Mouse (Mus musculus) liver, embryonic 14.5 days (tissue): ENCODE measurements around the gene Syt1.

Source experiments
- CTCF ChIP-seq: IDR thresholded peaks from 2 replicates; pipeline ENCODE4 v1.5.1; 2016; ENCODE audit warnings: antibody characterized with exemption, low read depth, control low read depth
- EP300 ChIP-seq: IDR thresholded peaks from 2 replicates; pipeline ENCODE4 v1.6.1; 2016; ENCODE audit warnings: antibody characterized with exemption, low read depth

GRCm38 (mm10) chr10:108558812-108559606, 451.8 kb downstream of the Syt1 start:
- TF ChIP-seq CTCF (no peak), EP300 (no peak)
